Mouse (Mus musculus) adrenal gland, postnatal 25 days (tissue): ENCODE results near the gene Tmem238l. TPM values are rescaled to one million over a fixed set of nuclear protein-coding genes. Genes with fewer than 3 reads are reported as not detected.

Source experiments
- total RNA-seq: library from RNA; stranded (reverse); gene quantifications from 2 replicates; pipeline ENCODE4 v1.2.3, GENCODE M21; 2021

Tmem238l gene
- total RNA-seq, 1 experiment from 2014 or later, result not detected

Other genes starting within 250 kb of the Tmem238l start
- gene Pirt, start 44.7 kb upstream of the Tmem238l start, total RNA-seq, result 7.1 and 12.1 TPM in 2 replicates
- gene Tmem220, start 68.5 kb downstream of the Tmem238l start, total RNA-seq, result 6.8 and 7.0 TPM in 2 replicates
- gene Adprm, start 96.0 kb downstream of the Tmem238l start, total RNA-seq, result 26.2 and 27.3 TPM in 2 replicates
- 19.9 and 21.0 TPM in 2 replicates for gene Sco1, start 96.0 kb downstream of the Tmem238l start, total RNA-seq
- gene Myh3, start 121.7 kb downstream of the Tmem238l start, total RNA-seq, result not detected in 2 replicates
- not detected in 2 replicates for gene Myh2, start 214.4 kb downstream of the Tmem238l start, total RNA-seq
- gene Myh1, start 243.4 kb downstream of the Tmem238l start, total RNA-seq, result 0.12 TPM in 1 of 2 replicates, not detected in the other